Mouse (Mus musculus): ENCODE data around the gene Mdm4. TPM values are rescaled to one million over a fixed set of nuclear protein-coding genes. Genes with fewer than 3 reads are reported as not detected.
"Not testable (repeated sequence)": the region's sequence is repeated elsewhere in the genome, so short reads cannot be mapped to it uniquely, and the experiment has no call there.

Gene Mdm4
- polyA plus RNA-seq, 1 experiment from 2014 or later: 44.8 TPM

DNA sequence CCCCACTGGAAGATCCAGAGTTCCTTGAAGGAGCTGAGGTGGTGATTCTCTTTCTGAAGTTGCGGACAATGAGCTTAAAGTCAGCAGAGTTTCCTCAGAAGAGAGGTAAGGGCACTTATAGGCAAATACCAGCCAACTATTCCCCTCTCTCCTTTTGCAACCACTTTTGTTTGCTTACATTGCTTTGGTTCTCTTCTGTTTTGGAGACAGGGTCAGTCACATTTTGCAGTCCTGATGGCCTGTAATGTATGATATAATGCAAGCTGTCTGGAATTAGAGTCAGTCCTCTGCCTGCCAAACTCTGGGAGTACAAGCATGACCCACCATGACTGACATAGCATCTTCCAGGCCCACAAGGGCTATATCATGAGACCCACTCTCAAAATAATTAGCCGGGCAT lies 3.2 kb downstream of the Mdm4 start:
- Histone ChIP-seq H3K4me1 (peaks cover 8% of the 10 kb centered on the region), H3K4me2 (no peak overlapping the region), H3K36me3 (ENCODE audit: poor library complexity, severe bottlenecking) (no peaks in the 10 kb centered on the region), H3K9me3 (replicated peaks) (no peaks in the 10 kb centered on the region), H3K27me3 (no peaks in the 10 kb centered on the region), H3K4me3 (no peak overlapping the region), H3K9ac (no peak overlapping the region), H3K27ac (no peak overlapping the region)
- no peak for ATAC-seq
- WGBS: 99% methylated on average over 2 of the region's 2 CpGs

DNA sequence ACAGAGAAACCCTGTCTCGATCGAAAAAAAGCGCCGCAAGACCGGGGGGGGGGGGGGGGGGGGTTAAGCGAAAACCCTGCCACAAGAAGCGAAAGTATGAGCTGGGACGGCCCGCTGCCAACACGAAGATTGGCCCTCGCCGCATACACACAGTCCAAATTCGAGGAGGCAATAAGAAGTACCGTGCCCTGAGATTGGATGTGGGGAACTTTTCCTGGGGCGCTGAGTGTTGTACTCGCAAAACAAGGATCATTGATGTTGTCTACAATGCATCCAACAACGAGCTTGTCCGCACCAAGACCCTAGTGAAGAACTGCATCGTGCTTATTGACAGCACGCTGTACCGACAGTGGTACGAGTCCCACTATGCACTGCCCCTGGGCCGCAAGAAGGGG lies 4.6 kb downstream of the Mdm4 start:
- ATAC-seq; H3K27me3 ChIP-seq; H3K27ac ChIP-seq; H3K9me3 ChIP-seq (replicated peaks); H3K4me1 ChIP-seq; H3K36me3 ChIP-seq (ENCODE audit: poor library complexity, severe bottlenecking): not testable (repeated sequence)
- 32% methylated on average over 23 of the region's 23 CpGs for WGBS
- peak overlapping the region; percentile 93 for H3K4me3 ChIP-seq
- H3K9ac ChIP-seq: peak overlapping the region; percentile 62
- H3K4me2 ChIP-seq: peak overlapping the region; percentile 72

DNA sequence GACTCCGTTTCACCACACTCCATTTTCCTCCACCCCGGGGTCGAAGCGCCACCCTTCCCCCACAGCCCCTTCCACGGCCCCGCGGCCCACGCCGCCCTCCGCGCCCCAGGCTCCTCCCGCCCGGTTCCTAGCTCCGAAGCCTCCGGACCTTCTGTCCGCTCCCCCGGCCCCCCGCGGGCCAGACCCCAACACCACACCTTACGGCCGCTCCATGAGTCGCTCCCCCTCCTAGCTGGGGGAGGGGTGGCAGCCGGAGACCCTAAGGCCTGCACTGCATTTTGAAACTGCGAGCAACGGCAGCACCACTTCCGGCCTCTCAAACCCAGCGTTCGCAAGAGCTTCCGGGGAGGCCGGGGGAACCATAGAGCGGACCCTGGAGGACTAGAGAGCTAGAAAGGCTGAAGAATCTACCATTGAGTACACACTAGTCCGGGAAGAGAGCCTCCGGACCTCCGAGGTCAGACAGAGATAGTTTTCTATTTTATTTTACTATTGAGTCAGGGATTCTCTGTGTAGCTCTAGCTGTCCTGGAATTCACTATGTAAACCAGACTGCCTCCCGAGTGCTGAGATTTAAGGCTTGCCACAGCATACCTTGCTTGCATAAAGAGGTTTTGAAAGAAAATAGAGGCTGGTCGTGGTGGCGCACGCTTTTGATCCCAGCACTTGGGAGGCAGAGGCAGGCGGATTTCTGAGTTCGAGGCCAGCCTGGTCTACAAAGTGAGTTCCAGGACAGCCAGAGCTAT lies 5.1 kb downstream of the Mdm4 start:
- peak overlapping the region; percentile 93 for H3K9ac ChIP-seq
- no peaks in the 10 kb centered on the region for H3K36me3 ChIP-seq (ENCODE audit: poor library complexity, severe bottlenecking)
- no peaks in the 10 kb centered on the region for H3K27me3 ChIP-seq
- peak; percentile 96 for ATAC-seq
- peak overlapping the region; percentile 72 for H3K4me2 ChIP-seq
- WGBS: 1% methylated on average over 40 of the region's 40 CpGs
- H3K4me3 ChIP-seq: peak overlapping the region; percentile 93
- H3K27ac ChIP-seq: peak overlapping the region; percentile 86
- no peaks in the 10 kb centered on the region for H3K9me3 ChIP-seq (replicated peaks)
- H3K4me1 ChIP-seq: peaks cover 13% of the 10 kb centered on the region

- Histone ChIP-seq H3K4me1 (peaks cover 14% of the 10 kb centered on the region), H3K4me2 (peak overlapping the region; percentile 72), H3K27me3 (no peaks in the 10 kb centered on the region), H3K9ac (peak overlapping the region; percentile 93), H3K27ac (no peak overlapping the region), H3K9me3 (replicated peaks) (no peaks in the 10 kb centered on the region), H3K4me3 (peak overlapping the region; percentile 93), H3K36me3 (ENCODE audit: poor library complexity, severe bottlenecking) (no peaks in the 10 kb centered on the region)
- WGBS: 37% methylated on average over 7 of the region's 7 CpGs
- no peak for ATAC-seq
Measured at GRCm38 (mm10) chr1:133024426-133024825, 5.9 kb downstream of the Mdm4 start.

DNA sequence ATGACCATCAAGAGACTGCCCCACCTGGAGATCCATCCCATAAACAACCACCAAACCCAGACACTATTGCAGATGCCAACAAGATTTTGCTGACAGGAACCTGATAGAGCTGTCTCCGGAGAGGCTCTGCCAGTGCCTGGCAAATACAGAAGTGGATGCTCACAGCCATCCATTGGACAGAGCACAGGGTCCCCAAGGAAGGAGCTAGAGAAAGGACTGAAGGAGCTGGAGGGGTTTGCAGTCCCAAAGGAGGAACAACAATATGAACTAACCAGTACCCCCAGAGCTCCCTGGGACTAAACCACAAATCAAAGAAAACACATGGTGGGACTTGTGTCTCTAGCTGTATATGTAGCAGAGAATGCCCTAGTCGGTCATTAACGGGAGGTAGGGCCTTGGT lies 6.6 kb downstream of the Mdm4 start:
- Histone ChIP-seq H3K4me2 (peak overlapping the region; percentile 72), H3K4me3 (0 out of 2 replicates have a peak overlapping the region, but pooled peaks have one; percentile 93), H3K4me1 (peaks cover 14% of the 10 kb centered on the region)
- WGBS: 98% methylated on average over 3 of the region's 3 CpGs
- H3K27ac ChIP-seq; H3K9me3 ChIP-seq (replicated peaks); H3K36me3 ChIP-seq (ENCODE audit: poor library complexity, severe bottlenecking); H3K9ac ChIP-seq; ATAC-seq; H3K27me3 ChIP-seq: not testable (repeated sequence)

GRCm38 (mm10) chr1:133021971-133022370 lies 8.4 kb downstream of the Mdm4 start:
- not testable (repeated sequence) for H3K27ac ChIP-seq; H3K9me3 ChIP-seq (replicated peaks); H3K27me3 ChIP-seq; H3K4me3 ChIP-seq; H3K4me2 ChIP-seq; ATAC-seq; H3K9ac ChIP-seq
- peaks cover 14% of the 10 kb centered on the region for H3K4me1 ChIP-seq
- H3K36me3 ChIP-seq (ENCODE audit: poor library complexity, severe bottlenecking): peaks cover 17% of the 10 kb centered on the region
- WGBS: 99% methylated on average over 2 of the region's 2 CpGs

- Histone ChIP-seq H3K4me3 (no peak overlapping the region), H3K27ac (no peak overlapping the region), H3K36me3 (ENCODE audit: poor library complexity, severe bottlenecking) (peaks cover 23% of the 10 kb centered on the region), H3K4me2 (no peak overlapping the region), H3K27me3 (no peaks in the 10 kb centered on the region), H3K9ac (no peak overlapping the region), H3K9me3 (replicated peaks) (no peaks in the 10 kb centered on the region), H3K4me1 (peaks cover 14% of the 10 kb centered on the region)
- 96% methylated on average over 7 of the region's 7 CpGs for whole genome bisulfite sequencing
- no peak for ATAC-seq
Measured at GRCm38 (mm10) chr1:133021391-133021790, 9.0 kb downstream of the Mdm4 start.

DNA sequence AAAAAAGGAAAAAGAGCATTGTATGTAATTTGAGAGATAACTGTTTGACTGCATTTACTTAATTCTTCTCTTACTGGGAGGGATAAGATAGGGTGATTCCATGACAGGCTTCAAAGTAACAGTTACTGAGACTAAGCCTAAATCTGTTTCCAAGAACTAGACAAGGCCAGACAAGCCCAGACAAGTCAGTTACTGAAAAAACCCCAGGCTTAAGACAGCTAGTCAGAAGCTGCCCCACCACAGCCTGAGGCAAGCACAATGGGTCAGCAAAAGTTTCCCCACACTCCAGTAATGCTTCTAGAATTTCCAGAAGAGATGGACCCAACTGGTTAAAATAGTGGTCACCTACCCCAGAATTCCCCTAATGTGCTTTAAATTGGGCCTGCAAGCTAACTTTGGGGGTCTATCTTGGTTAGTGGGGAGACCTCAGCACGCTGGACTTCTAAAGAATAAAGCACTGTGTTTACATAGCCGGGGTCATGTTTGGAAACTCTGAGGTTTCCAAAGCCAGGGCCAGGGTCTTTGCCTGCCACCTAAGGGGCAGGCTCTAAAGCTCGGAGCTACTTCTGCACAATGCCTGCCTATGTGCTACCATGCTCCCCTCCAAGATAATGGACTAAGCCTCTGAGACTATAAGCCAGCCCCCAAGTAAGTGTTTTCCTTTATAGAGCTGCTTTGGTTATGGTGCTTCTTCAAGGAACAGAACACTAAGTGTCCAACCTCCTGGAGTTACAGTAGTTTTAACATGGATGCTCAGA lies 10.0 kb downstream of the Mdm4 start:
- no peak for ATAC-seq
- Histone ChIP-seq H3K4me2 (no peak overlapping the region), H3K9ac (no peak overlapping the region), H3K36me3 (ENCODE audit: poor library complexity, severe bottlenecking) (peaks cover 32% of the 10 kb centered on the region), H3K9me3 (replicated peaks) (no peaks in the 10 kb centered on the region), H3K27ac (no peak overlapping the region), H3K4me1 (peaks cover 14% of the 10 kb centered on the region), H3K27me3 (no peaks in the 10 kb centered on the region), H3K4me3 (no peak overlapping the region)
- WGBS: 62% methylated on average over 3 of the region's 3 CpGs

DNA sequence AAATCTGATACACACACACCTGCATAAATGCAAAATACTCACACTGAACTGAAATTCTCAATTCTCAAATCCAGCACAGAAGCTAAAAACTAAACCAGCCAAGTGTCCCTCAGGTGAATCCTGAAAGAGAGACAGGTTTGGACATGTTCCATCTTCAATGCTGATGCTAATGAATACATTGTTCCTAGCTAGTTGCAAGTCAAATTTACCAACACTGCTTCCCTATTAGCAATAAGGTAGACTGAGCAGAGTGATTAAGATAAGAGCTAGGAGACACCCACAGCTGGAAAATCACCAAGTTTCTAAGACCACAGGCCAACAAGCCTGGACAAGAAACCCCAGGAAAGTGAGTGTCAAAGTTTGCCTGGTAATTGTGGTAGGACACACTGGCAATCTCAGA lies 11.0 kb downstream of the Mdm4 start:
- H3K9ac ChIP-seq: no peak overlapping the region
- ATAC-seq: no peak
- H3K4me1 ChIP-seq: peaks cover 11% of the 10 kb centered on the region
- H3K4me3 ChIP-seq: no peak overlapping the region
- peaks cover 41% of the 10 kb centered on the region for H3K36me3 ChIP-seq (ENCODE audit: poor library complexity, severe bottlenecking)
- no peak overlapping the region for H3K4me2 ChIP-seq
- H3K27ac ChIP-seq: no peak overlapping the region
- no peaks in the 10 kb centered on the region for H3K9me3 ChIP-seq (replicated peaks)
- H3K27me3 ChIP-seq: no peaks in the 10 kb centered on the region

GRCm38 (mm10) chr1:133018580-133018979 lies 11.8 kb downstream of the Mdm4 start:
- Histone ChIP-seq H3K9ac (no peak overlapping the region), H3K9me3 (replicated peaks) (no peaks in the 10 kb centered on the region), H3K4me2 (no peak overlapping the region), H3K4me3 (no peak overlapping the region), H3K27ac (no peak overlapping the region), H3K4me1 (0 out of 2 replicates have a peak, but pooled peaks cover 5% of the 10 kb centered on the region), H3K36me3 (ENCODE audit: poor library complexity, severe bottlenecking) (peaks cover 48% of the 10 kb centered on the region), H3K27me3 (no peaks in the 10 kb centered on the region)
- ATAC-seq: no peak
- 92% methylated on average over 2 of the region's 2 CpGs for WGBS

DNA sequence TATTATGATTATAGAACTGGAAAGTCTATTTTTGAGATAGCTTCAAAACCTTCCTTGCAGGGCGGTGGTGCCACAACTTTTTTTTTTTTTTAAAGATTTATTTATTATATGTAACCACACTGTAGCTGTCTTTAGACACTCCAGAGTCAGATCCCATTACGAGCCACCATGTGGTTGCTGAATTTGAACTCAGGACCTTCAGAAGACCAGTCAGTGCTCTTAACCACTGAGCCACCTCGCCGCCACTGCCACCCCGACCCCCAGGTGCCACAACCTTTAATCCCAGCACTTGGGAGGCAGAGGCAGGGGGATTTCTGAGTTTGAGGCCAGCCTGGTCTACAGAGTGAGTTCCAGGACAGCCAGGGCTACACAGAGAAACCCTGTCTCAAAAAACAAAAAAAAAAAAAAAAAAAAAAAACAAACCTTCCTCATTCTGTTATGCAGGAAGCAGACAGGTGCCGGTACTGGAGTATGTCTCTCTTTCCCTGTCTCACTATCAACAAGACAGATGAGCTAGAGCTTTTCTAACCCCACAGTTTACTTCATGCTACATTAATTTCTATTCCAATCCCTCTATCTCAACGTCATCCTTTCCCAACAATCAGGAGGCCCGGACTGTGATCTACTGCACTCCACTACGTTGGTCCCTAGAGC lies 13.5 kb downstream of the Mdm4 start:
- H3K36me3 ChIP-seq (ENCODE audit: poor library complexity, severe bottlenecking): peaks cover 60% of the 10 kb centered on the region

DNA sequence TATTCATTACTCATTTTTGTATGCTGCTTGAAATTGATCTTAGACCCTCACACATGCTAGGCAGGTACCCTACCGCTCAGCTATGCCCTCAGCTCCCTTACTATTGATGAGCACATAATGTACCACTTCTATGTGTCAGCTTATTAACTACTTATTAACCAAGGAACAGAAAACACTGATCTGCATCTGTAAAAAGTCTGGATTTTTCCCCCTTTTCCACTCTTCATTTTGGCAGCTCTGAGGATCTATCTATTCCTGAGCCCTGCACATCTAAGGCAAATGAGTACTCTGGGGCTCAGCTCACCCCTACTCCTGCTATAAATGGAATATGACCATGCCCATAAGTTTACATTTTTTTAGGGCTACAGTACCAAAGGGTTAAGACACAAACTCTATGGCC lies 16.2 kb downstream of the Mdm4 start:
- H3K9me3 ChIP-seq (replicated peaks): no peaks in the 10 kb centered on the region
- H3K4me1 ChIP-seq: no peaks in the 10 kb centered on the region
- H3K4me3 ChIP-seq: no peak overlapping the region
- no peak overlapping the region for H3K27ac ChIP-seq
- H3K9ac ChIP-seq: no peak overlapping the region
- H3K36me3 ChIP-seq (ENCODE audit: poor library complexity, severe bottlenecking): peaks cover 75% of the 10 kb centered on the region
- H3K27me3 ChIP-seq: no peaks in the 10 kb centered on the region
- WGBS: 93% methylated on average over 1 of the region's 1 CpGs
- H3K4me2 ChIP-seq: no peak overlapping the region
- no peak for ATAC-seq

More for the DNA sequence above, 13.5 kb downstream of the Mdm4 start:
- H3K4me1 ChIP-seq: 0 out of 2 replicates have a peak, but pooled peaks cover 5% of the 10 kb centered on the region
- ATAC-seq: no peak
- 97% methylated on average over 9 of the region's 9 CpGs for WGBS
- H3K4me2 ChIP-seq: no peak overlapping the region
- no peaks in the 10 kb centered on the region for H3K27me3 ChIP-seq
- no peak overlapping the region for H3K9ac ChIP-seq
- no peak overlapping the region for H3K27ac ChIP-seq
- H3K9me3 ChIP-seq (replicated peaks): no peaks in the 10 kb centered on the region
- H3K4me3 ChIP-seq: no peak overlapping the region
